Mouse (Mus musculus) neural tube, embryonic 14.5 days (tissue): ENCODE measurements around the gene Anapc15. TPM values are rescaled to one million over a fixed set of nuclear protein-coding genes. Genes with fewer than 3 reads are reported as not detected.

Experiments used
- ATAC-seq: fragments of 200-750 bp; cut with Nextera tagmentation; 2 replicates; pipeline ENCODE4 v1.8.0; 2017; ENCODE audit warnings: low read depth, mild to moderate bottlenecking, moderate TSS enrichment, moderate library complexity
- H3K27ac ChIP-seq: fragments of 300-500 bp; sonication (generic); 2 replicates; pipeline ENCODE4 v1.5.1; 2014; ENCODE audit warnings: low read depth, mild to moderate bottlenecking, control low read depth, low read length, moderate library complexity, mixed read lengths
- H3K27me3 ChIP-seq: fragments of 300-500 bp; sonication (generic); 2 replicates; pipeline ENCODE4 v1.6.1; 2014; ENCODE audit warnings: low read length; ENCODE audit not compliant: control insufficient read depth, insufficient read depth
- H3K36me3 ChIP-seq: fragments of 300-500 bp; sonication (generic); 2 replicates; pipeline ENCODE4 v1.6.1; 2014; ENCODE audit warnings: low read length, mixed read lengths; ENCODE audit not compliant: control insufficient read depth, insufficient read depth
- H3K4me1 ChIP-seq: fragments of 300-500 bp; sonication (generic); 2 replicates; pipeline ENCODE4 v1.6.1; 2014; ENCODE audit warnings: low read length; ENCODE audit not compliant: control insufficient read depth, insufficient read depth
- H3K4me2 ChIP-seq: fragments of 300-500 bp; sonication (generic); 2 replicates; pipeline ENCODE4 v1.6.1; 2014; ENCODE audit warnings: mild to moderate bottlenecking, low read depth, low read length, control low read depth
- H3K4me3 ChIP-seq: fragments of 300-500 bp; sonication (generic); 2 replicates; pipeline ENCODE4 v1.5.1; 2014; ENCODE audit warnings: low read depth, low read length, control low read depth, mixed read lengths
- H3K9ac ChIP-seq: fragments of 300-500 bp; sonication (generic); replicated peaks from 2 replicates; pipeline ENCODE4 v1.6.1; 2014; ENCODE audit warnings: low read depth, mild to moderate bottlenecking, control low read depth, low read length, mixed read lengths
- H3K9me3 ChIP-seq: fragments of 300-500 bp; sonication (generic); 2 replicates; pipeline ENCODE4 v1.6.1; 2016; ENCODE audit warnings: low read length; ENCODE audit not compliant: control insufficient read depth
- WGBS: fragments of 180-500 bp; shearing (Covaris S2); extraction: QIAGEN DNeasy Blood & Tissue Kit; methylation state at CpG from one replicate; pipeline ENCODE4 v1.1.7; 2014; 5-methylcytosine and 5-hydroxymethylcytosine counted together
- polyA plus RNA-seq: library from polyadenylated mRNA; unstranded; fragments of >200 nt; fragmentation: Nextera tagmentation; extraction: Ambion mirVana; gene quantifications from 2 replicates; pipeline ENCODE4 v1.2.1, GENCODE M21; 2014

Anapc15 gene
- polyA plus RNA-seq, 1 experiment from 2014 or later, result 77.4 TPM

- Histone ChIP-seq H3K4me2 (no peak overlapping the region), H3K4me3 (no peak overlapping the region), H3K27ac (no peak overlapping the region), H3K27me3 (no peaks in the 10 kb centered on the region), H3K9ac (no peak overlapping the region), H3K9me3 (no peaks in the 10 kb centered on the region), H3K36me3 (no peaks in the 10 kb centered on the region), H3K4me1 (no peaks in the 10 kb centered on the region)
- ATAC-seq, result no peak
- WGBS, result 77% methylated on average over 3 of the region's 3 CpGs
These were observed 1.2 kb upstream of the Anapc15 start for GRCm38 (mm10) chr7:101862291-101862690.

- no peak overlapping the region for H3K9ac ChIP-seq
- 79% methylated on average over 11 of the region's 11 CpGs for WGBS
- no peak overlapping the region for H3K4me2 ChIP-seq
- ATAC-seq, result no peak
- H3K4me1 ChIP-seq, result no peaks in the 10 kb centered on the region
- no peaks in the 10 kb centered on the region for H3K27me3 ChIP-seq
- H3K9me3 ChIP-seq, result no peaks in the 10 kb centered on the region
- H3K36me3 ChIP-seq, result no peaks in the 10 kb centered on the region
- no peak overlapping the region for H3K4me3 ChIP-seq
- H3K27ac ChIP-seq, result no peak overlapping the region
These were observed 3.2 kb downstream of the Anapc15 start for GRCm38 (mm10) chr7:101866491-101867265.

GRCm38 (mm10) chr7:101867482-101867881 is 4.0 kb downstream of the Anapc15 start:
- H3K4me1 ChIP-seq, result no peaks in the 10 kb centered on the region
- no peaks in the 10 kb centered on the region for H3K36me3 ChIP-seq
- no peak overlapping the region for H3K9ac ChIP-seq
- H3K4me2 ChIP-seq, result no peak overlapping the region
- no peak overlapping the region for H3K27ac ChIP-seq
- no peaks in the 10 kb centered on the region for H3K9me3 ChIP-seq
- no peak overlapping the region for H3K4me3 ChIP-seq
- no peak for ATAC-seq
- H3K27me3 ChIP-seq, result no peaks in the 10 kb centered on the region
- 96% methylated on average over 4 of the region's 4 CpGs for WGBS

GRCm38 (mm10) chr7:101868241-101869162 is 5.0 kb downstream of the Anapc15 start:
- no peak overlapping the region for H3K9ac ChIP-seq
- no peaks in the 10 kb centered on the region for H3K9me3 ChIP-seq
- no peaks in the 10 kb centered on the region for H3K36me3 ChIP-seq
- no peak overlapping the region for H3K27ac ChIP-seq
- H3K4me2 ChIP-seq, result no peak overlapping the region
- ATAC-seq, result no peak
- 65% methylated on average over 13 of the region's 13 CpGs for WGBS
- H3K4me3 ChIP-seq, result no peak overlapping the region
- H3K4me1 ChIP-seq, result no peaks in the 10 kb centered on the region
- no peaks in the 10 kb centered on the region for H3K27me3 ChIP-seq

- H3K27ac ChIP-seq, result no peak overlapping the region
- no peak overlapping the region for H3K4me3 ChIP-seq
- H3K36me3 ChIP-seq, result no peaks in the 10 kb centered on the region
- H3K9ac ChIP-seq, result no peak overlapping the region
- H3K27me3 ChIP-seq, result no peaks in the 10 kb centered on the region
- no peaks in the 10 kb centered on the region for H3K4me1 ChIP-seq
- ATAC-seq, result no peak
- 65% methylated on average over 7 of the region's 7 CpGs for WGBS
- no peaks in the 10 kb centered on the region for H3K9me3 ChIP-seq
- no peak overlapping the region for H3K4me2 ChIP-seq
These were observed 5.6 kb downstream of the Anapc15 start for GRCm38 (mm10) chr7:101869163-101869500.

- Histone ChIP-seq H3K9ac (no peak within 1 kb of the TSS), H3K36me3 (no peaks in the 10 kb centered on the region), H3K4me2 (no peak within 1 kb of the TSS), H3K4me3 (no peak within 1 kb of the TSS), H3K4me1 (no peaks in the 10 kb centered on the region), H3K9me3 (no peaks in the 10 kb centered on the region), H3K27me3 (no peaks in the 10 kb centered on the region), H3K27ac (no peak within 1 kb of the TSS)
- 25% methylated on average over 2 of the region's 2 CpGs for WGBS
- no peak for ATAC-seq
These were observed 7.1 kb downstream of the Anapc15 start, which contains the start of gene Folr1 for GRCm38 (mm10) chr7:101870629-101871028. Folr1 (minus strand) TSS chr7:101870788.

- no peak for ATAC-seq
- Histone ChIP-seq H3K27me3 (no peaks in the 10 kb centered on the region), H3K36me3 (no peaks in the 10 kb centered on the region), H3K9me3 (no peaks in the 10 kb centered on the region), H3K27ac (no peak overlapping the region), H3K4me3 (no peak overlapping the region), H3K4me1 (no peaks in the 10 kb centered on the region), H3K4me2 (no peak overlapping the region), H3K9ac (no peak overlapping the region)
- 88% methylated on average over 3 of the region's 3 CpGs for WGBS
These were observed 7.8 kb downstream of the Anapc15 start for GRCm38 (mm10) chr7:101871296-101871695.

GRCm38 (mm10) chr7:101875978-101876377 is 12.5 kb downstream of the Anapc15 start:
- H3K27ac ChIP-seq, result no peak overlapping the region
- no peak overlapping the region for H3K9ac ChIP-seq
- H3K4me3 ChIP-seq, result no peak overlapping the region
- no peaks in the 10 kb centered on the region for H3K27me3 ChIP-seq
- no peaks in the 10 kb centered on the region for H3K4me1 ChIP-seq
- H3K9me3 ChIP-seq, result no peaks in the 10 kb centered on the region
- H3K4me2 ChIP-seq, result no peak overlapping the region
- no peak for ATAC-seq
- 97% methylated on average over 1 of the region's 1 CpGs for WGBS
- no peaks in the 10 kb centered on the region for H3K36me3 ChIP-seq

- ATAC-seq, result no peak
- Histone ChIP-seq H3K27me3 (no peaks in the 10 kb centered on the region), H3K9me3 (no peaks in the 10 kb centered on the region), H3K4me2 (no peak overlapping the region), H3K36me3 (no peaks in the 10 kb centered on the region), H3K9ac (no peak overlapping the region), H3K27ac (no peak overlapping the region), H3K4me3 (no peak overlapping the region), H3K4me1 (no peaks in the 10 kb centered on the region)
- WGBS, result 79% methylated on average over 4 of the region's 4 CpGs
These were observed 17.3 kb downstream of the Anapc15 start for GRCm38 (mm10) chr7:101880855-101881254.
